Mouse (Mus musculus): ENCODE data around the gene Klf12.
"Not testable (repeated sequence)": the region's sequence is repeated elsewhere in the genome, so short reads cannot be mapped to it uniquely, and the experiment has no call there.

Gene Klf12

DNA sequence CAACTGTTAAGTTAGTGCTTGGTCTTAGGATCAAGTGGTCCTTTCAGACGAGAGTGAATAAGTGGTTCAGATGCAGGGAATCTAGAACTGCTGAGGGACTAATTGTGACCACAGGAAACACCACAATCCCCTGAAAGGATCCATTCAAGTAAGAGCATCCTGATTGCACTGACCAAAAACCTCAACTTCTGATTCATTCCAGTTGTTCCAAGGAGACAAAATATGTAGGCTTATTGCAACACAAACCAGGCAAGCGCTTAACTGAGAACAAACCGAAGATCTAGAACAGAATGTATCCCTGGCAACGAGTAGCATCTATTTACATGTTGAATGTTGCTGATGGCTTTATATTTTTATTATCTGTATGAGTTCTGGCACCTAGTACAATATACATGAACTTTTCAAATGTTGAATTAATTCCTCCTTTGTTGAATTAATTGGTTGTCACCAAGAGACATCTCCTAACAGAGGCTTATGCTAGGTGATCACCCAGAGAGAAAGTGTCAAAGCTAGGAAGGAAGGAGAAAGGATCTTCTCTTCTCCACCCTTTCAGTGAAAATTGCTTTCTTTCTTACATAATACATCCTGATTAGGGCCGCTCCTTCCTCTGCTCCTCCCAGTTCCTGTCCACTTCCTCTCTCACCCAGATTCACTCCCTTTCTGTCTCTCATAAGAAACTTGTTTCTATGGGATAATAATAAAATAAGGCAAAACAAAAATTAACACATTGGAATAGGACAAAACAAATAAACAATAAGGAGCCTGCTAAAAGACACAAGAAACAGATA, 407.5 kb downstream of the Klf12 start:
- no peak for DNase-seq (ENCODE audit: low spot score in 2 of 2)

- no peak for DNase-seq (ENCODE audit: low spot score in 2 of 2)
These were observed 410.8 kb downstream of the Klf12 start for GRCm38 (mm10) chr14:99873725-99874124.

- no peak for DNase-seq (ENCODE audit: low spot score in 2 of 2)
These were observed 428.1 kb downstream of the Klf12 start for GRCm38 (mm10) chr14:99856158-99857011.

- DNase-seq (ENCODE audit: low spot score in 2 of 2), result not testable (repeated sequence)
These were observed 430.0 kb downstream of the Klf12 start for GRCm38 (mm10) chr14:99854467-99854807.

DNA sequence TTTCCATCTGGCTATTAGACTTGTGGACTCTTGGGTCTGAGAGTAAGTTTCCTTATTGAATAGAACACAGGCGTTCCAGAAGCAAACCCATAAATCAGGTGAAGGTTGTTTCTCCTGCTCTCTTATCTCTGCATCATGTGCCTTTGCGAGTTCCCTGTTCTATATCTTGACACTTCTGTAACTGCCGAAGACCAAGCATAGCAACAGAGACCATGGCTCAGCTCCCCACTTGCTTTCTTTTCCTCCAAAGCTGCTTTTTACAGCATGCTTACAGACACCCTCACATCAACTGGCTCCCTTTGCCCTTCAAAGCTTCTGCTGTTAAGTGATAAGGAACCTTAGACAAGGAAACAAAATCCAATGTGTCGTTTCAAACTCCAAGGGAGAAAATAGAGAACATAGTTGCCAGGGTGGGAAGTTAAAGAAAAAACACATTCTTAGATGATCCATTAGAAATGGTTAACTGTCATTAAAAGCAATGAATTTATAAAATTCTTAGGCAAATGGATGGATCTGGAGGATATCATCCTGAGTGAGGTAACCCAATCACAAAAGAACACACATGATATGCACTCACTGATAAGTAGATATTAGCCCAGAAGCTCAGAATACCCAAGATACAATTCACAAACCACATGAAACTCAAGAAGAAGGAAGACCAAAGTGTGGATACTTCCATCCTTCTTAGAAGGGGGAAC, 430.6 kb downstream of the Klf12 start:
- not testable (repeated sequence) for DNase-seq (ENCODE audit: low spot score in 2 of 2)

GRCm38 (mm10) chr14:99850350-99850749, 434.1 kb downstream of the Klf12 start:
- DNase-seq (ENCODE audit: low spot score in 2 of 2), result no peak

DNA sequence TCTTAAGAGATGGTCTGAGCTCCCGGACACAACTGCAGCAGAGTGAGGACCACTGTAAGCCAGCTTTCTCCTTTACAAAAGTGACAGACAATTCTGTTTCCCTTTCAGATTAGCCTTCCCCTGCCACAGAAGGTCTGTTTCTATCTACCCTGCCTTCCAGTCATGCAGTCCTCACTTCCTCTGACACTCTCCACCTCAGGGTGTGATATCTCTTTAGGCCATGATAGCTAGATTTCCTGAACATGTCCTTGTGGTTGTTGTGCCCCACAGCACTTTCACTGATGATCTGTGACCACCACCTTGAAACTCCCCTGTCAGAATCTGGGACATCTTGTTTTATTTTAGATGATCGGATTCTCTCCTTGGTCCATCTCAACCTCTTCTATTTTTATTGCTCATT, 437.0 kb downstream of the Klf12 start:
- DNase-seq (ENCODE audit: low spot score in 2 of 2), result no peak

- no peak for DNase-seq (ENCODE audit: low spot score in 2 of 2)
These were observed 457.8 kb downstream of the Klf12 start for GRCm38 (mm10) chr14:99826713-99827112.

Data from right cerebral cortex, postnatal 10 days (tissue).